Mouse (Mus musculus) neutrophil, adult 83 days (primary cell): ENCODE measurements around the gene Gm8978. TPM values are rescaled to one million over a fixed set of nuclear protein-coding genes. Genes with fewer than 3 reads are reported as not detected.

ENCODE experiments used
- total RNA-seq, 2 experiments: library from RNA; stranded (reverse); gene quantifications; one replicate each; pipeline ENCODE4 v1.2.4; 2023

Gm8978 gene
- not detected for total RNA-seq

DNA sequence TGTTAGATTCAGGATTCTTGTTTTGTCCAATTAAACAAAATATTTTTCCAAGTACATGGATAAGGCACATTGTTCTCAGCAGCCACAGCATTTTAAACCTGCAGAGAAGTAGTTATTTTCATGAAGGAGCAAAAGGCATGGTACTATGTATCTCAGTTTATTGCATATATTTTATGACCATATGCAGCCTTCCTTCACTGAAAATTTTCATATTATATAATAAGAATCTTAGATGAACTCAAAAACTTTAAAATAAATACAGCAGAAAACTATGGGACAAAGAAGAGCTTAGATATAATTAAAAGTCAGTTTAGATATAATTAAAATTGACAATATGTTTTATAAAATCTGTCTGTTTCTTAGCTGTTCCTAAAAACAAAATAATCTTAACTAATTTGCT lies at the start of gene Gm8978:
TSS of gene Gm8978 (minus strand) at position 101 of the 400 bp plus-strand sequence.

Other genes starting within 250 kb of the Gm8978 start
- 1 to 10 TPM; 2.1 to 2.6 TPM for gene Rnls, start 233.0 kb downstream of the Gm8978 start, total RNA-seq
- not detected for gene Lipo4, start 107.5 kb downstream of the Gm8978 start, total RNA-seq
- not detected for gene Lipo2, start 126.1 kb upstream of the Gm8978 start, total RNA-seq
- gene Lipo3, start 136.7 kb upstream of the Gm8978 start, total RNA-seq, result 1 to 10 TPM; 2.4 to 2.8 TPM
- not detected for gene Lipo1, start 162.2 kb upstream of the Gm8978 start, total RNA-seq